Mouse (Mus musculus) CH12.LX (cell line): ENCODE data around the gene Srms.

Experiments used
- BHLHE40 ChIP-seq: IDR thresholded peaks from 2 replicates; pipeline ENCODE4 v1.6.1; 2011; ENCODE audit warnings: mild to moderate bottlenecking, low read depth, low read length, improper control_type of control experiment
- CHD2 ChIP-seq: IDR thresholded peaks from 2 replicates; pipeline ENCODE4 v1.6.1; 2011; ENCODE audit warnings: low read length, improper control_type of control experiment
- CTCF ChIP-seq, 2 experiments: IDR thresholded peaks in 1 of 2; conservative IDR thresholded peaks in 1 of 2; 2 replicates each; pipeline ENCODE4 v1.5.1; 2011 to 2012; ENCODE audit warnings: low read depth in 2 of 2, low read length in 2 of 2, improper control_type of control experiment in 1 of 2, inconsistent platforms in 1 of 2, mild to moderate bottlenecking in 1 of 2, moderate library complexity in 1 of 2
- EP300 ChIP-seq: IDR thresholded peaks from 2 replicates; pipeline ENCODE4 v1.6.1; 2011; ENCODE audit warnings: low read length, improper control_type of control experiment
- GABPA ChIP-seq: IDR thresholded peaks from 2 replicates; pipeline ENCODE4 v1.6.1; 2012; ENCODE audit warnings: low read depth, low read length, improper control_type of control experiment, inconsistent platforms; ENCODE audit not compliant: insufficient replicate concordance
- HCFC1 ChIP-seq: IDR thresholded peaks from 2 replicates; pipeline ENCODE4 v1.6.1; 2012; ENCODE audit warnings: low read depth, mild to moderate bottlenecking, inconsistent platforms, low read length, improper control_type of control experiment
- MAX ChIP-seq: IDR thresholded peaks from 2 replicates; pipeline ENCODE4 v1.6.1; 2011; ENCODE audit warnings: low read length, improper control_type of control experiment
- POLR2A ChIP-seq: IDR thresholded peaks from 2 replicates; pipeline ENCODE4 v1.6.1; 2011; ENCODE audit warnings: low read depth, mild to moderate bottlenecking, improper control_type of control experiment, low read length
- TBP ChIP-seq: conservative IDR thresholded peaks from 2 replicates; pipeline ENCODE4 v1.6.1; 2011; ENCODE audit warnings: low read depth, low read length, improper control_type of control experiment
- UBTF ChIP-seq: IDR thresholded peaks from 2 replicates; pipeline ENCODE4 v1.6.1; 2012; ENCODE audit warnings: low read depth, mild to moderate bottlenecking, inconsistent platforms, low read length, improper control_type of control experiment, moderate library complexity
- USF1 ChIP-seq: IDR thresholded peaks from 2 replicates; pipeline ENCODE4 v1.6.1; 2014; ENCODE audit warnings: low read depth, mild to moderate bottlenecking, inconsistent platforms, low read length, improper control_type of control experiment
- ZMIZ1 ChIP-seq: IDR thresholded peaks from 2 replicates; pipeline ENCODE4 v1.6.1; 2012; ENCODE audit warnings: low read depth, mild to moderate bottlenecking, inconsistent platforms, low read length, improper control_type of control experiment

GRCm38 (mm10) chr2:181216037-181216436, 3.1 kb upstream of the Srms start:
- TF ChIP-seq CTCF (conservative IDR thresholded peaks at IDR 0.05 in 1 of 2, IDR thresholded peaks at IDR 0.05 in 1 of 2; ENCODE audit: low read depth in 2 of 2, low read length in 2 of 2) (no peak), GABPA (no peak), POLR2A (no peak), HCFC1 (no peak), CHD2 (no peak), USF1 (no peak), UBTF (no peak), BHLHE40 (no peak), EP300 (no peak), ZMIZ1 (no peak), TBP (no peak), MAX (no peak)
